Mouse (Mus musculus): Measurements from ENCODE around the gene Pten.

DNA sequence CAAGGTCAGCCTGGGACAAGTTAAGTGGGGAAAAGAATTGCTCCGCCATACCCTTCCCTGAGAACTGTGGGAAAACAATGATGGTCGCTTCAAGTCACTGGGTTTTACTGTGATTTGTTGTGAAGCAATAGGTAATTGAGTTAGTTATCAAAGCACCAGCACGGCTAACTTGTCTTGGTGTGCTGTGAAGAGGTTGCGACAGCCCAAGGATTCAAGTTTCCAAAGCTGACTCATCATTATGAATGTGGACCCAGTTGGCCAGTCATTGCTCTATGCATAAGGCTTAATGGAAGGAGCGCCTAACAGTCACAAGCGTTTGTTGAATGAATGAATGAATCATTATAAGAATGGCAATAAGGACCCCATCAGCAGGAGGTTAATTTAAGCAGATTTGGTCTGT is 4.9 kb upstream of the Pten start:
- TF ChIP-seq GATA1 (IDR thresholded peaks at IDR 0.05; ENCODE audit: borderline replicate concordance, low read length) (no peak), CTCF (IDR thresholded peaks at IDR 0.05; ENCODE audit: low read depth, low read length) (no peak)

All from G1E (cell line).